Mouse (Mus musculus) subcutaneous adipose tissue, adult 2 months (tissue): ENCODE data around the gene Olfr661. TPM values are rescaled to one million over a fixed set of nuclear protein-coding genes. Genes with fewer than 3 reads are reported as not detected.

Source experiments
- polyA plus RNA-seq: library from polyadenylated mRNA; depleted of rRNA; stranded (reverse); fragments of >200 nt; gene quantifications from 2 replicates; pipeline ENCODE4 v1.2.3, GENCODE M21; 2012; ENCODE audit warnings: low replicate concordance; rRNA removed

Gene Olfr661
- not detected in 2 replicates for polyA plus RNA-seq

DNA sequence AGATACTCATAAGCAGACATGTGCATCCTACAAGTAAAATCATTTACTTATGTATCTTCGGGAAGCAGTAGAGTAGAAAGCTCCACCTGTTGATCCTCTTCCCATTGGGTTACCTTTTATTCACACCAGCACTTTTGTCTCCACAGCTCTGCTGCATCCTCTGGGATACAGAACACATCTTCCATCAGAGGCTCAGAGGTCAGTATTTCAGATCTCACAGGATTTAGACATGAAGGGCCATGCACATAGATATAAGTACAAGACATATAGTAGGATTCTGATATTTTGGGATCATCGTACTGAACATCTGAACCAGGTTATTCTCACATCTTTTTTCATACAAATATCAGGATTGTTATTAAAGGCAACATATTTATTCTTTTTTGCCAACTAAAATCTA lies at the start of gene Olfr661:
Gene Olfr661, plus strand, starts transcription at position 301 of the 400 bp plus-strand sequence.

DNA sequence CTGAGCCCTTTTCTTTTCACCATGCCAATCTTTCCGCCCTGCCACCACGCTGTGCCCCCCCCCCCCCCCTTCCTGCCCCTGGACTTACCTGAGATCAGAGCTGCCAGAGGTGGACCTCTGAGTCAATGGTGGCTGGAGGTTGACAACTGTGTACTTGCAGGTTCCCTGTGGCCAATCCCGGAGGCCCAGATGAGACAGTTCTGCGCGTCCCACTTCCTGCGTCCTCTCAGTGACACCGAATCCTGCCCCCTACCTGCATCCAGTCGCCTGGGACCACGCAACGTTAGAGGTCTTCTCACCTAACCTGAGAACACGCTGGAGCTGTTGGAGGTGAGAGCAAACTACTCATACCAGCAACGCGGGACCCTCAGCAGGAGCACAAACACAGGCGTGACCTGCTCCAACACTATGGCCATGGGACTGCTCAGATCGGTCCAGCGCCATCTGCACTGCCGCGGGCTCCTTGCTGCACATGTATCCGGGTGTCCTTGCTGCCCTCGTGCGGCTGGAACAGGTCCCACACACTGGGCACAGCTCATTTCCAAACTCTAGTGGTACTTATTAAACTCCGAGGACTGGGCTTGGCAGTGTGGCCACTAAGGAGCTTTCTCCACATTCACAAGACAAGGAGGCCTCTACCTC lies 39.3 kb upstream of the Olfr661 start, which contains the start of gene Olfr658:
Gene Olfr658, minus strand, starts transcription at position 465 of the 642 bp plus-strand sequence.

DNA sequence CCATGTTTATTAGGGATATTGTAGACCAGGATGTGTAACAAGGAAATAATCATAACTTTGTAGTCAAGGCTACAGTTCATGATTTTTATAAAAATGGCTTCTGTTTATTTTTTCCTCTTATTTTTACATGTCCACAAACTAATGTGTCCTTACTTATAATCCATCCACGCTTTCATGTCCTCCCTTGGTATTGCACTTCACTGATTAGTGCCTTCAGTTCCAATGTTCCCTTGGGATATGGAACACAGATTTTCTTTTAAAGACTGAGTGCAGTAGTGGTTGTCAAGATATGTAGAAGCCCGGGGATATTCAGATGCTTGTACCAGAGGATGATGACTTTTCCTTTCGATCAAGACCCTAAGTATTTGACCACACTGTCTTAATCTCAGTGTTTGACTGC lies 19.8 kb upstream of the Olfr661 start, which contains the start of gene Olfr659:
Gene Olfr659, plus strand, starts transcription at position 301 of the 400 bp plus-strand sequence.

Other genes starting within 250 kb of the Olfr661 start
- gene Trim30a, start 221.3 kb upstream of the Olfr661 start, polyA plus RNA-seq, result 6.5 and 7.6 TPM in 2 replicates
- 1.8 and 2.5 TPM in 2 replicates for gene Trim30d, start 178.7 kb upstream of the Olfr661 start, polyA plus RNA-seq
- gene Olfr651, start 136.4 kb upstream of the Olfr661 start, polyA plus RNA-seq, result not detected in 2 replicates
- gene Olfr652, start 125.6 kb upstream of the Olfr661 start, polyA plus RNA-seq, result not detected in 2 replicates
- not detected in 2 replicates for gene Olfr653, start 109.2 kb upstream of the Olfr661 start, polyA plus RNA-seq
- gene Olfr654, start 99.5 kb upstream of the Olfr661 start, polyA plus RNA-seq, result not detected in 2 replicates
- gene Olfr655, start 84.7 kb upstream of the Olfr661 start, polyA plus RNA-seq, result not detected in 2 replicates
- gene Olfr656, start 72.5 kb upstream of the Olfr661 start, polyA plus RNA-seq, result not detected in 2 replicates
- gene Olfr657, start 61.7 kb upstream of the Olfr661 start, polyA plus RNA-seq, result not detected in 2 replicates
- gene Olfr658, start 39.2 kb upstream of the Olfr661 start, polyA plus RNA-seq, result 0.04 TPM in 1 of 2 replicates, not detected in the other
- not detected in 2 replicates for gene Olfr659, start 19.7 kb upstream of the Olfr661 start, polyA plus RNA-seq
- not detected in 2 replicates for gene Usp17le, start 91.0 kb downstream of the Olfr661 start, polyA plus RNA-seq
- not detected in 2 replicates for gene Usp17lb, start 156.1 kb downstream of the Olfr661 start, polyA plus RNA-seq
- gene Usp17la, start 170.5 kb downstream of the Olfr661 start, polyA plus RNA-seq, result not detected in 2 replicates
- not detected in 2 replicates for gene Olfr665, start 191.5 kb downstream of the Olfr661 start, polyA plus RNA-seq
- not detected in 2 replicates for gene Olfr666, start 209.5 kb downstream of the Olfr661 start, polyA plus RNA-seq
- not detected in 2 replicates for gene Olfr667, start 235.0 kb downstream of the Olfr661 start, polyA plus RNA-seq
- gene Olfr668, start 241.6 kb downstream of the Olfr661 start, polyA plus RNA-seq, result not detected in 2 replicates
- gene Olfr669, start 247.7 kb downstream of the Olfr661 start, polyA plus RNA-seq, result not detected in 2 replicates